Mouse (Mus musculus): ENCODE measurements around the gene Utf1. TPM values are rescaled to one million over a fixed set of nuclear protein-coding genes. Genes with fewer than 3 reads are reported as not detected.

Utf1 gene
- total RNA-seq, 2 experiments from 2014 or later: not detected

Other genes with a start within 250 kb of the Utf1 start
- not detected in 2 replicates for gene Adgra1, start 109.6 kb upstream of the Utf1 start, total RNA-seq (2015; ENCODE audit: low replicate concordance)
- not detected in 2 replicates for gene Adgra1, start 109.6 kb upstream of the Utf1 start, total RNA-seq (2017; ENCODE audit: low replicate concordance)
- not detected in 2 replicates for gene Kndc1, start 49.1 kb upstream of the Utf1 start, total RNA-seq (2015; ENCODE audit: low replicate concordance)
- gene Kndc1, start 49.1 kb upstream of the Utf1 start, total RNA-seq (2017; ENCODE audit: low replicate concordance): not detected in 2 replicates
- gene 6430531B16Rik, start 35.0 kb downstream of the Utf1 start, total RNA-seq (2015; ENCODE audit: low replicate concordance): not detected in 2 replicates
- gene 6430531B16Rik, start 35.0 kb downstream of the Utf1 start, total RNA-seq (2017; ENCODE audit: low replicate concordance): not detected in 2 replicates
- gene Adam8, start 48.8 kb downstream of the Utf1 start, total RNA-seq (2015; ENCODE audit: low replicate concordance): 9.2 and 9.4 TPM in 2 replicates
- gene Adam8, start 48.8 kb downstream of the Utf1 start, total RNA-seq (2017; ENCODE audit: low replicate concordance): 3.3 and 5.2 TPM in 2 replicates
- gene Zfp511, start 92.6 kb downstream of the Utf1 start, total RNA-seq (2015; ENCODE audit: low replicate concordance): 12.6 and 33.1 TPM in 2 replicates
- gene Zfp511, start 92.6 kb downstream of the Utf1 start, total RNA-seq (2017; ENCODE audit: low replicate concordance): 4.0 and 12.8 TPM in 2 replicates
- 18.0 and 24.1 TPM in 2 replicates for gene Tubgcp2, start 92.9 kb downstream of the Utf1 start, total RNA-seq (2015; ENCODE audit: low replicate concordance)
- gene Tubgcp2, start 92.9 kb downstream of the Utf1 start, total RNA-seq (2017; ENCODE audit: low replicate concordance): 26.9 and 48.3 TPM in 2 replicates
- not detected in 2 replicates for gene Msx3, start 105.3 kb downstream of the Utf1 start, total RNA-seq (2015; ENCODE audit: low replicate concordance)
- not detected in 2 replicates for gene Msx3, start 105.3 kb downstream of the Utf1 start, total RNA-seq (2017; ENCODE audit: low replicate concordance)
- not detected in 2 replicates for gene Caly, start 138.8 kb downstream of the Utf1 start, total RNA-seq (2015; ENCODE audit: low replicate concordance)
- not detected in 2 replicates for gene Caly, start 138.8 kb downstream of the Utf1 start, total RNA-seq (2017; ENCODE audit: low replicate concordance)
- not detected in 2 replicates for gene Prap1, start 149.6 kb downstream of the Utf1 start, total RNA-seq (2015; ENCODE audit: low replicate concordance)
- not detected in 2 replicates for gene Prap1, start 149.6 kb downstream of the Utf1 start, total RNA-seq (2017; ENCODE audit: low replicate concordance)
- not detected in 2 replicates for gene Fuom, start 158.7 kb downstream of the Utf1 start, total RNA-seq (2015; ENCODE audit: low replicate concordance)
- gene Fuom, start 158.7 kb downstream of the Utf1 start, total RNA-seq (2017; ENCODE audit: low replicate concordance): not detected in 2 replicates
- 6.8 TPM in 1 of 2 replicates, not detected in the other for gene Paox, start 172.0 kb downstream of the Utf1 start, total RNA-seq (2015; ENCODE audit: low replicate concordance)
- gene Paox, start 172.0 kb downstream of the Utf1 start, total RNA-seq (2017; ENCODE audit: low replicate concordance): 2.0 and 2.8 TPM in 2 replicates
- 16.2 and 20.1 TPM in 2 replicates for gene Echs1, start 172.7 kb downstream of the Utf1 start, total RNA-seq (2015; ENCODE audit: low replicate concordance)
- gene Echs1, start 172.7 kb downstream of the Utf1 start, total RNA-seq (2017; ENCODE audit: low replicate concordance): 8.6 and 12.6 TPM in 2 replicates
- 7.6 TPM in 1 of 2 replicates, not detected in the other for gene Mtg1, start 193.8 kb downstream of the Utf1 start, total RNA-seq (2015; ENCODE audit: low replicate concordance)
- gene Mtg1, start 193.8 kb downstream of the Utf1 start, total RNA-seq (2017; ENCODE audit: low replicate concordance): 1.4 TPM in 1 of 2 replicates, not detected in the other
- not detected in 2 replicates for gene Sprn, start 211.1 kb downstream of the Utf1 start, total RNA-seq (2015; ENCODE audit: low replicate concordance)
- not detected in 2 replicates for gene Sprn, start 211.1 kb downstream of the Utf1 start, total RNA-seq (2017; ENCODE audit: low replicate concordance)
- not detected in 2 replicates for gene Olfr522, start 221.0 kb downstream of the Utf1 start, total RNA-seq (2015; ENCODE audit: low replicate concordance)
- not detected in 2 replicates for gene Olfr522, start 221.0 kb downstream of the Utf1 start, total RNA-seq (2017; ENCODE audit: low replicate concordance)
- not detected in 2 replicates for gene Olfr523, start 229.4 kb downstream of the Utf1 start, total RNA-seq (2015; ENCODE audit: low replicate concordance)
- not detected in 2 replicates for gene Olfr523, start 229.4 kb downstream of the Utf1 start, total RNA-seq (2017; ENCODE audit: low replicate concordance)